8 mouse cellular contexts compared by ENCODE assay signal in the genomic region with DNA sequence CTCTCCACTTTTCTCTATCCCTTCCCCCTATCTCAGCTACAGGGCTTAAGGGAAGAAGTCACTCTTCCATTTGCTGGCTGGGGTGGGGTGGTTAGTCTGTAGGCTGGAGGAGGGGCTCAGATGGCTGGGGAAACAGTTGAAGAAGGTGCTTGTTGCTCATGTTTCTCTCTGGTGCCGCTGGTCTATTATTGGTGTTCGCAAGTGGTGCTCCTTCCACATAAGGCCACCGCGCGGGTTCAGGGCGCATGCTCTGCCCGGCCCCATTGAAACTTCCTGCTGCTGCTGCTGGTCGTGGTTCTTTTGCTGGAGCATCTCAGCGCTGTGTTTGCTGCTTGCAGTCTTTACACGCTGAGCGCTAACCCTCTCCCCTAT. TPM values are rescaled to one million over a fixed set of nuclear protein-coding genes. Genes with fewer than 3 reads are reported as not detected.
DNase-seq lines count a peak whose midpoint lies in the region; ATAC-seq and TF ChIP-seq lines count a peak whose summit lies in the region.

No protein-coding gene starts in this region.

- 0% methylated on average over 11 of the region's 11 CpGs for WGBS in hindbrain, embryonic 12.5 days

- H3K4me3 ChIP-seq in hindbrain, embryonic 12.5 days = peak overlapping the region; percentile 98

- H3K9ac ChIP-seq in hindbrain, embryonic 12.5 days = peak overlapping the region; percentile 100

- POLR2A ChIA-PET in Patski (lab: Charles Lee) = interaction anchor here (0.9 kb wide), 1 partner anchor 207 kb away, joined by 3 read pairs; no protein-coding TSS in a partner anchor

- H3K9me3 ChIP-seq in hindbrain, embryonic 12.5 days (replicated peaks) = no peaks in the 10 kb centered on the region

- peak overlapping the region; percentile 98 for H3K27ac ChIP-seq in hindbrain, embryonic 12.5 days

- TF ChIP-seq CTCF in Patski (IDR thresholded peaks at IDR 0.05) = no peak

- H3K4me1 ChIP-seq in hindbrain, embryonic 12.5 days = peaks cover 10% of the 10 kb centered on the region

- peak overlapping the region; percentile 82 for H3K4me2 ChIP-seq in hindbrain, embryonic 12.5 days (replicated peaks)

- CTCF ChIA-PET in Patski (lab: Charles Lee) = interaction anchor here (1.1 kb wide), 1 partner anchor 8 kb away, joined by 4 read pairs; no protein-coding TSS in a partner anchor

- no peaks in the 10 kb centered on the region for H3K36me3 ChIP-seq in hindbrain, embryonic 12.5 days

- no peaks in the 10 kb centered on the region for H3K27me3 ChIP-seq in Patski
- no peaks in the 10 kb centered on the region for H3K27me3 ChIP-seq in hindbrain, embryonic 12.5 days

- in situ Hi-C loops in Patski (cut with MboI; ENCODE audit: low pct_unique_long_range_greater_than_20kb) = no loop called here

- DNase-seq in Patski (ENCODE audit: low read depth, low spot score) = peak; percentile 37
- peak; percentile 84 for DNase-seq in cerebellum, adult 9-10 months
- peak; percentile 75 to 78 for DNase-seq in frontal cortex, postnatal 10 days (ENCODE audit: low spot score in 2 of 2)
- DNase-seq in layer of hippocampus, postnatal 14 days (ENCODE audit: low spot score in 2 of 2) = peak; percentile 68 to 88
- peak; percentile 84 for DNase-seq in lung, postnatal 14 days
- peak; percentile 87 for DNase-seq in retina, postnatal 1 day
- peak; percentile 68 for DNase-seq in urinary bladder, adult 2 months (ENCODE audit: low spot score)

- peak; percentile 36 for ATAC-seq in Patski
- ATAC-seq in hindbrain, embryonic 12.5 days (ENCODE audit: low FRiP score) = peak; percentile 41

RNA-seq across cellular contexts. Expression of a gene that starts 1.1 kb away (rescaled TPM):
- polyA plus RNA-seq in Patski (2021) = 22.8 TPM
- polyA plus RNA-seq in hindbrain, embryonic 12.5 days (2016; fragmentation: Nextera tagmentation; extraction: Ambion mirVana) = 33.2 and 33.4 TPM in 2 replicates
- total RNA-seq in layer of hippocampus, postnatal 14 days (2021) = 10 to 100 TPM; 43.5 to 45.3 TPM
- 6.3 and 12.6 TPM in 2 replicates for polyA plus RNA-seq in urinary bladder, adult 2 months (2012; rRNA removed)

RNA-seq across cellular contexts. Expression of a gene that starts 1.5 kb away (rescaled TPM):
- polyA plus RNA-seq in Patski (2021) = 23.1 TPM
- 40.5 and 43.9 TPM in 2 replicates for polyA plus RNA-seq in hindbrain, embryonic 12.5 days (2016; fragmentation: Nextera tagmentation; extraction: Ambion mirVana)
- 10 to 100 TPM; 43.7 to 44.5 TPM for total RNA-seq in layer of hippocampus, postnatal 14 days (2021)
- 54.3 and 64.7 TPM in 2 replicates for polyA plus RNA-seq in urinary bladder, adult 2 months (2012; rRNA removed)

Comparison
In these comparisons a context has a peak if more than half of its experiments do, and no peak if none do; other contexts are left out.
1. Peak in every context shown above with its lines: DNase-seq, ATAC-seq, H3K4me3 ChIP-seq and H3K27ac ChIP-seq.
2. DNase-seq: peak in every context shown above with its lines; median percentile 87 in retina, postnatal 1 day; 84 in cerebellum, adult 9-10 months; 84 in lung, postnatal 14 days; 78 in layer of hippocampus, postnatal 14 days; 76 in frontal cortex, postnatal 10 days; 68 in urinary bladder, adult 2 months; 37 in Patski.